Mouse (Mus musculus) central nervous system, embryonic 14 days (tissue): ENCODE results near the gene Gm4141. TPM values are rescaled to one million over a fixed set of nuclear protein-coding genes. Genes with fewer than 3 reads are reported as not detected.

Experiments
- polyA plus RNA-seq: library from polyadenylated mRNA; depleted of rRNA; stranded (reverse); fragments of >200 nt; gene quantifications from 2 replicates; pipeline ENCODE4 v1.2.3, GENCODE M21; 2012; rRNA removed

Gene Gm4141
- polyA plus RNA-seq = not detected in 2 replicates

DNA sequence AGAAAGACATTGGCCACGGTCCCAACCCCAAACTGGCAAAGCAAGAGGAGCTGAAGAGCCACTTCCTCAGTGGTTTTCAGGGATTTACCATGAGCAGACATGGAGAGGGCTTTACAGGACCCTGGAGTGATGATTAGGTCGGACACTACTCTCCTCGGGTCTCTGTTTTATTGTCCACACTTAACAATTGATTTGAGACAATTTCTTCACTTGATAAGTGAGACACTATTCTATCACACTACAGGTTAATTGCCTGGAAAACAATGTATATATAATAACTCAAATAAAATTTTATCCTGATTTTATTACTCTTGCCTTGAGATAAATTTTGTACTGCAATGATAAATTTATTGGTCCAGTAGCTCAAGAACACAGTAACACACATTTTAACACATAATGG is at the start of gene Gm4141:
TSS of gene Gm4141 (minus strand) at position 101 of the 400 bp plus-strand sequence.

DNA sequence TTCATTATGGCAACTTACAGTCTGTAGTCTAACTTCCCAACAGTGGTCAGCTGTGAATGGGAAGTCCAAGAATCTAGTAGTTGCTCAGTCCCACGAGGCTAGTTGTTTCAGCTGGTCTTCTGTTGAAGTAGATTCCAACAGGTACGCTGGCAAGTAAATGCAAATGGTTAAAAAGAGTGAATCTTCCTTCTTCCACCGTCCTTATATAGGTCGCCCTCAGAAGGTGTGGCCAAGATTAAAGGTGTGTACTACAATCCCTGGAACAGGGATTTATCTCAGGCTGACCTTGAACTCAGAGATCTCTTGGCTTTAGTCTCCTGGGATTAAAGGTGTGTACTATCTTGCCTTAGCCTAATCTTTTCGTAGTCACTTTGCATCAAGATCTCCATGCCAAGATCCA is 22.9 kb upstream of the Gm4141 start, which contains the start of gene Gm4513:
TSS of gene Gm4513 (minus strand) at position 101 of the 400 bp plus-strand sequence.

DNA sequence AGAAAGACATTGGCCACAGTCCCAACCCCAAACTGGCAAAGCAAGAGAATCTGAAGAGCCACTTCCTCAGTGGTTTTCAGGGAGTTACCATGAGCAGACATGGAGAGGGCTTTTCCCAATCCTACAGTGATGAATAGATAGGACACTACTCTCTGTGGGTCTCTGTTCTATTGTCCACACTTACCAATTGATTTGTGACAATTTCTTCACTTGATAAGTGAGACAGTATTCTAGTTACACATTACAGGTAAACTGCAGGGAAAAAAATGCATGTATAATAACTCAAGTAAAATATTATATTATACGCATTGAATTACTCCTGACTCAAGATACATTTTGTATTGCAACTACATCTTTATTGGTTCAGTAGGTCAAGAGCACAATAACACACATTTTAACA is 30.4 kb downstream of the Gm4141 start, which contains the start of gene Gm5726:
TSS of gene Gm5726 (minus strand) at position 101 of the 400 bp plus-strand sequence.

DNA sequence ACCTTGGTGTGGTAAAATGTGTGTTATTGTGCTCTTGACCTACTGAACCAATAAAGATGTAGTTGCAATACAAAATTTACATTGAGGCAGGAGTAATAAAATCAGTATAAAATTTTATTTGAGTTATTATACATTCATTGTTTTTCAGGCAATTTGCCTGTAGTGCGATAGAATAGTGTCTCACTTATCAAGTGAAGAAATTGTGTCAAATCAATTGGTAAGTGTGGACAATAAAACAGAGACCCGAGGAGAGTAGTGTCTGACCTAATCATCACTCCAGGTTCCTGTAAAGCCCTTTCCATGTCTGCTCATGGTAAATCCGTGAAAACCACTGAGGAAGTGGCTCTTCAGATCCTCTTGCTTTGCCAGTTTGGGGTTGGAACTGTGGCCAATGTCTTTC is 42.5 kb downstream of the Gm4141 start, which contains the start of gene Vmn1r104:
TSS of gene Vmn1r104 (plus strand) at position 301 of the 400 bp plus-strand sequence.

Other genes with a start within 250 kb of the Gm4141 start
- gene Gm4133, start 242.2 kb downstream of the Gm4141 start, polyA plus RNA-seq = not detected in 2 replicates
- not detected in 2 replicates for gene Gm5728, start 200.8 kb downstream of the Gm4141 start, polyA plus RNA-seq
- gene Vmn1r100, start 158.3 kb downstream of the Gm4141 start, polyA plus RNA-seq = not detected in 2 replicates
- gene Vmn1r101, start 133.6 kb downstream of the Gm4141 start, polyA plus RNA-seq = not detected in 2 replicates
- not detected in 2 replicates for gene Gm10670, start 101.3 kb downstream of the Gm4141 start, polyA plus RNA-seq
- not detected in 2 replicates for gene Vmn1r103, start 65.7 kb downstream of the Gm4141 start, polyA plus RNA-seq
- not detected in 2 replicates for gene Vmn1r104, start 42.4 kb downstream of the Gm4141 start, polyA plus RNA-seq
- not detected in 2 replicates for gene Gm5726, start 30.5 kb downstream of the Gm4141 start, polyA plus RNA-seq
- not detected in 2 replicates for gene Gm4513, start 22.8 kb upstream of the Gm4141 start, polyA plus RNA-seq
- not detected in 2 replicates for gene Vmn1r107, start 92.7 kb upstream of the Gm4141 start, polyA plus RNA-seq
- gene Vmn1r111, start 127.0 kb upstream of the Gm4141 start, polyA plus RNA-seq = not detected in 2 replicates
- not detected in 2 replicates for gene Gm10668, start 154.4 kb upstream of the Gm4141 start, polyA plus RNA-seq
- gene Vmn1r112, start 194.9 kb upstream of the Gm4141 start, polyA plus RNA-seq = not detected in 2 replicates
- not detected in 2 replicates for gene Vmn1r113, start 211.0 kb upstream of the Gm4141 start, polyA plus RNA-seq
- not detected in 2 replicates for gene Vmn1r114, start 235.9 kb upstream of the Gm4141 start, polyA plus RNA-seq